Mouse (Mus musculus) megakaryocyte, embryonic 14.5 days (primary cell): Measurements from ENCODE around the gene Otogl.

Source experiments
- FLI1 ChIP-seq: IDR thresholded peaks from 2 replicates; pipeline ENCODE4 v1.6.1; 2012; ENCODE audit warnings: low read length, inconsistent platforms, mixed read lengths
- GATA1 ChIP-seq: IDR thresholded peaks from 3 replicates; pipeline ENCODE4 v1.6.1; 2012; ENCODE audit warnings: mixed read lengths, low read length, inconsistent platforms, borderline replicate concordance

DNA sequence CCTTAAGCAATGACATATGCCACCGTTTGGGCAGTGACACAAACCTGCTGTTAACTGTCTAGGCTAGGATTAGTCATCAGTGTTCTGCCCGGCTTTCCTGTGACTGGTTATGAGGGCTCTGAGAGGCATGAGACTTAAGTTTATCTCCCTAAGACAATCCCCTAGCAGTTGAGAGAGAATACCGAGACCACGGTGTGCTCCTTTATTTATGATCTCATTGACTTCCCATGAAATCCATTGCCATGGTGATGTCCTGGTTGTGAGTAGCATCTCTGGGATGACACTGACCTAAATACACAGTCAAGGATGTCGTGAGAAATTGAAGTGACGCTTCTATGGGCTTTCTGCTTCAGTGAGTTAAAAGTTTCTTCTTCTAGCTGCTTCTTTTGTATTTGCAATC is 82.8 kb downstream of the Otogl start:
- TF ChIP-seq GATA1 (no peak), FLI1 (no peak)
